Mouse (Mus musculus): ENCODE measurements at regions not wholly inside any gene's neighbourhood (a gene's known extent, or its start where the extent isn't known, plus 50 kb on each side); places are given as distances from the start of the nearest gene placed in this dataset.
"Not testable (repeated sequence)": the region's sequence is repeated elsewhere in the genome, so short reads cannot be mapped to it uniquely, and the experiment has no call there.

- no peak overlapping the region for H3K4me3 ChIP-seq (ENCODE audit: insufficient read depth, low read length)
- TF ChIP-seq POLR2A (IDR thresholded peaks at IDR 0.05; ENCODE audit: extremely low read depth, insufficient read depth, low read length) (no peak), CTCF (IDR thresholded peaks at IDR 0.05; ENCODE audit: extremely low read depth, insufficient read depth, low read length) (no peak)
- no peaks in the 10 kb centered on the region for H3K4me1 ChIP-seq (ENCODE audit: control insufficient read depth, insufficient read depth, low read length)
- no peak overlapping the region for H3K27ac ChIP-seq (ENCODE audit: insufficient read depth, low read length)
Observed at GRCm38 (mm10) chr12:104609767-104610166, 136.6 kb upstream of the Gsc start.

GRCm38 (mm10) chr12:104608956-104609355 is 135.8 kb upstream of the Gsc start:
- not testable (repeated sequence) for H3K27ac ChIP-seq (ENCODE audit: insufficient read depth, low read length); H3K4me3 ChIP-seq (ENCODE audit: insufficient read depth, low read length)

GRCm38 (mm10) chr12:104607410-104607809 is 134.3 kb upstream of the Gsc start:
- Histone ChIP-seq H3K4me1 (ENCODE audit: control insufficient read depth, insufficient read depth, low read length) (no peaks in the 10 kb centered on the region), H3K27ac (ENCODE audit: insufficient read depth, low read length) (no peak overlapping the region), H3K4me3 (ENCODE audit: insufficient read depth, low read length) (no peak overlapping the region)
- TF ChIP-seq POLR2A (IDR thresholded peaks at IDR 0.05; ENCODE audit: extremely low read depth, insufficient read depth, low read length): no peak
- TF ChIP-seq CTCF (IDR thresholded peaks at IDR 0.05; ENCODE audit: extremely low read depth, insufficient read depth, low read length): no peak

More at GRCm38 (mm10) chr12:104608956-104609355, 135.8 kb upstream of the Gsc start:
- not testable (repeated sequence) for H3K4me1 ChIP-seq (ENCODE audit: control insufficient read depth, insufficient read depth, low read length)

- H3K4me3 ChIP-seq (ENCODE audit: insufficient read depth, low read length): no peak overlapping the region
- no peak overlapping the region for H3K27ac ChIP-seq (ENCODE audit: insufficient read depth, low read length)
- H3K4me1 ChIP-seq (ENCODE audit: control insufficient read depth, insufficient read depth, low read length): no peaks in the 10 kb centered on the region
- TF ChIP-seq POLR2A (IDR thresholded peaks at IDR 0.05; ENCODE audit: extremely low read depth, insufficient read depth, low read length): no peak
- TF ChIP-seq CTCF (IDR thresholded peaks at IDR 0.05; ENCODE audit: extremely low read depth, insufficient read depth, low read length): no peak
Observed at GRCm38 (mm10) chr12:104605535-104606399, 132.6 kb upstream of the Gsc start.

- TF ChIP-seq POLR2A (IDR thresholded peaks at IDR 0.05; ENCODE audit: extremely low read depth, insufficient read depth, low read length) (no peak), CTCF (IDR thresholded peaks at IDR 0.05; ENCODE audit: extremely low read depth, insufficient read depth, low read length) (no peak)
Observed at GRCm38 (mm10) chr12:104598056-104598455, 124.9 kb upstream of the Gsc start.

GRCm38 (mm10) chr12:104593526-104594155 is 120.5 kb upstream of the Gsc start:
- H3K27ac ChIP-seq (ENCODE audit: insufficient read depth, low read length): no peak overlapping the region
- no peaks in the 10 kb centered on the region for H3K4me1 ChIP-seq (ENCODE audit: control insufficient read depth, insufficient read depth, low read length)
- TF ChIP-seq CTCF (IDR thresholded peaks at IDR 0.05; ENCODE audit: extremely low read depth, insufficient read depth, low read length): no peak
- no peak for TF ChIP-seq POLR2A (IDR thresholded peaks at IDR 0.05; ENCODE audit: extremely low read depth, insufficient read depth, low read length)
- no peak overlapping the region for H3K4me3 ChIP-seq (ENCODE audit: insufficient read depth, low read length)

More at GRCm38 (mm10) chr12:104598056-104598455, 124.9 kb upstream of the Gsc start:
- no peak overlapping the region for H3K4me3 ChIP-seq (ENCODE audit: insufficient read depth, low read length)
- H3K4me1 ChIP-seq (ENCODE audit: control insufficient read depth, insufficient read depth, low read length): no peaks in the 10 kb centered on the region
- H3K27ac ChIP-seq (ENCODE audit: insufficient read depth, low read length): no peak overlapping the region

GRCm38 (mm10) chr12:104592791-104593525 is 119.8 kb upstream of the Gsc start:
- H3K4me1 ChIP-seq (ENCODE audit: control insufficient read depth, insufficient read depth, low read length): no peaks in the 10 kb centered on the region
- no peak overlapping the region for H3K4me3 ChIP-seq (ENCODE audit: insufficient read depth, low read length)
- TF ChIP-seq POLR2A (IDR thresholded peaks at IDR 0.05; ENCODE audit: extremely low read depth, insufficient read depth, low read length) (no peak), CTCF (IDR thresholded peaks at IDR 0.05; ENCODE audit: extremely low read depth, insufficient read depth, low read length) (no peak)
- H3K27ac ChIP-seq (ENCODE audit: insufficient read depth, low read length): no peak overlapping the region

- no peak overlapping the region for H3K4me3 ChIP-seq (ENCODE audit: insufficient read depth, low read length)
Observed at GRCm38 (mm10) chr12:104591571-104591970, 118.4 kb upstream of the Gsc start.

GRCm38 (mm10) chr12:104590291-104590690 is 117.2 kb upstream of the Gsc start:
- TF ChIP-seq POLR2A (IDR thresholded peaks at IDR 0.05; ENCODE audit: extremely low read depth, insufficient read depth, low read length): no peak
- H3K4me1 ChIP-seq (ENCODE audit: control insufficient read depth, insufficient read depth, low read length): no peaks in the 10 kb centered on the region
- no peak overlapping the region for H3K27ac ChIP-seq (ENCODE audit: insufficient read depth, low read length)
- H3K4me3 ChIP-seq (ENCODE audit: insufficient read depth, low read length): no peak overlapping the region

More at GRCm38 (mm10) chr12:104591571-104591970, 118.4 kb upstream of the Gsc start:
- Histone ChIP-seq H3K27ac (ENCODE audit: insufficient read depth, low read length) (no peak overlapping the region), H3K4me1 (ENCODE audit: control insufficient read depth, insufficient read depth, low read length) (no peaks in the 10 kb centered on the region)
- TF ChIP-seq POLR2A (IDR thresholded peaks at IDR 0.05; ENCODE audit: extremely low read depth, insufficient read depth, low read length): no peak
- no peak for TF ChIP-seq CTCF (IDR thresholded peaks at IDR 0.05; ENCODE audit: extremely low read depth, insufficient read depth, low read length)
